Mouse (Mus musculus): ENCODE data around the gene Gng3.

GRCm38 (mm10) chr19:8820424-8820956 lies 18.5 kb downstream of the Gng3 start:
- TF ChIP-seq CTCF (IDR thresholded peaks at IDR 0.05; ENCODE audit: extremely low read depth, insufficient read length, insufficient replicate concordance, low read depth, low read length) (no peak), POLR2A (IDR thresholded peaks at IDR 0.05; ENCODE audit: low read depth, low read length) (no peak)
